Mouse (Mus musculus) gastrocnemius, adult 18-20 months (tissue): Measurements from ENCODE around the gene Usp20. TPM values are rescaled to one million over a fixed set of nuclear protein-coding genes. Genes with fewer than 3 reads are reported as not detected.
"Not testable (repeated sequence)": the region's sequence is repeated elsewhere in the genome, so short reads cannot be mapped to it uniquely, and the experiment has no call there.

Source experiments
- DNase-seq: peaks from one replicate; pipeline ENCODE4 v3.0.0; 2021; ENCODE audit warnings: low spot score
- long read RNA-seq, 2 experiments: library from polyadenylated mRNA; stranded (forward); transcript quantifications; one replicate each; pipeline ENCODE4 v2.0.0; 2021
- total RNA-seq, 2 experiments: library from RNA; stranded (reverse); gene quantifications; 2 replicates each; pipeline ENCODE4 v1.2.3; 2021

The Usp20 gene
- 10 to 100 TPM; 12.0 to 12.1 TPM for total RNA-seq
- long read RNA-seq, experiment 1, full-length matches to known transcripts = 15 of 33 reads
- long read RNA-seq, experiment 1, partial matches to known transcripts = 7 of 33 reads
- long read RNA-seq, experiment 1, other reads (novel, unspliced or antisense) = 11 of 33 reads
- long read RNA-seq, experiment 2, full-length matches to known transcripts = 11 of 28 reads
- long read RNA-seq, experiment 2, partial matches to known transcripts = 3 of 28 reads
- long read RNA-seq, experiment 2, other reads (novel, unspliced or antisense) = 14 of 28 reads

DNA sequence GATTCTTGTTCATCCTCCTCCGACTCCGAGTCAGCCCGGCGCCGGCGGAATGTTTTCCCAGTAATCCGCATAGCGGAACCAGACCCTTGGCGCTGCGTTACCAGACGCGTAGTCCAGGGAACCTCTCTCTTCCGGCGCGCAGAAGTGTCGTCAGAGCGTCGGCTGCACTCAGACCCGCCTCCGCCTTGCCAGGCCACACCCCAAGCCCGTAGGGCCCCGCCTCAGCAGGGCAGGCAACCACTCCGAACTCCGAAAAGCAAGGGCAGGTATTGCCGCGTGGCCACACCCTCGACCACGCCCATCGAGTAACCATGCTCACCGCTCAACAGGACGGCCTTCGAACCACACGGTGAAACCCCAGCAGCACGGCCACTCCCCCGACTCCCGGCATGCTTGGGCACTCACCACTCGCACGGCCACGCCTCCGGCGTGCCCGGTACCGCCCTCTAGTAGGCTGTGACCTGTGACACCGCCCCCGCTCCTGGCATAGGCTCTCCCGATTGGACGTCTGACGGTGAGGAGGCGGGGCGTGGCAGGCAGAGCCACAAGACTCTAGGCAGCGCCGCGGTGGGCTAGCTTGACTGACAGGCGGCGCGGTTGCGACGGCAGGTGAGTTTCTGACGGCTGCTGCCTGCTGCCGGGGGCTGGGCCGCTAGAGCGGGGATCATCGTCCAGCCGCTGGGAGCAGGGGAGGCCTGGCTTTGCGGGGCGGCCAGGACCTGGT is at the start of gene Usp20, which contains the start of gene BC005624:
Gene Usp20, plus strand, starts transcription at position 490 of the 724 bp plus-strand sequence.
Gene BC005624, minus strand, starts transcription at position 412 of the 724 bp plus-strand sequence.
- peak; percentile 99 for DNase-seq

DNA sequence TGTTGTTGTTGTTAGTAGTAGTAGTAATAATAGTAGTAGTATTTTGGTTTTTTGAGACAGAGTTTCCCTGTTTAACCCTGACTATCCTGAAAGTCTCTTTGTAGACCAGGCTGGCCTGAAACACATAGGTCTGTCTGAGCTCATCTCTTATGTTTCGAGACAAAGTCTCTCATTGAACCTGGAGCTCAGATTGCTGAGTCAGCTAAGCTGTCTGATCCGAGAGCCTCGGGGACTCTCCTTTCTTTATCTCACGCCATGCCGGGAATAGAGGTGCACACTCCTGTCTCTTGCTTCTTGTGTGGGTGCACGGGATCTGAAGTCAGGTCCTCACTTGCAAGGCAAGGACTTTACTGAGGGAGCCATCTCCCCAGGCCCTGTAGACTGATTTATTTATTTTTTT is 49.0 kb upstream of the Usp20 start:
- no peak for DNase-seq

DNA sequence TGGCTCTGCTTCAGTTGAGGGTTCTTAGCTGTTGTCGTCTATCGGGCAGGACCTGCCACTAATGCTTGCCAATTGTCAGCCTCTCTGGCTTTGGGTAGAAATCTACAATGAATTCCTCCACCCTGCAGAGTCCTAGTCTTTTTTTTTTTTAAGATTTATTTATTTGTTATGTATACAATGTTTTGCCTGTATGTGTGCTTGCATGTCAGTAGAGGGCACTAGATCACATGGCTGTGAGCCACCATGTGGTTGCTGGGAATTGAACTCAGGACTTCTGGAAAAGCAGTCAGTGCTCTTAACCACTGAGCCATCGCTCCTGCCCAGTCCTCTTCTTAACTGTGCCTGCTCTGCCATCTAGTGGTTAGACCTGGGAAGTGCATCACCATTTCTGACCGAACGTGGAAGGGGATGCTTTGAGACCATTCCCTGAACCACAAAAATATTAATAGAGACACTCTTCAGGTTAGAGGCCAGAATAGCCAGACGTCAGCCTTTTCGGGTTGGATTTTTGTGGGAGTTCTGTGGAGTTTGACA is 48.1 kb upstream of the Usp20 start:
- peak; percentile 81 for DNase-seq

DNA sequence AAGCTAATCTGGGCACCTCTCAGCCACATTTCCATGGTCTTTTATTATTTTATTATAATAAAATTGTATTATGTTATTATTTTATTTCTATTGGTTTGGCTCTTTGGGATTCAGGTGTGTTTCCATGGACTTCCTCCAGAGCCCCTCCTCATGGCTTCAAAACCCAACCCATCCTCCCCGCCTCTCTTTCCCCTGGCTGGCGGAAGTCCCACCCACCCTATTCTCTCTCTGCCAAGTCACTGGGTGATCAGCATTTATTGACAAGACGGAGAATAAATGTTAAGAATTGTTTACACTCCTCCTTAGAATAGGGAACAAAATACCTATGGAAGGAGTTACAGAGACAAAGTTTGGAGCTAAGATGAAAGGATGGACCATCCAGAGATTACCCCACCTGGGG is 45.3 kb upstream of the Usp20 start:
- DNase-seq = no peak

DNA sequence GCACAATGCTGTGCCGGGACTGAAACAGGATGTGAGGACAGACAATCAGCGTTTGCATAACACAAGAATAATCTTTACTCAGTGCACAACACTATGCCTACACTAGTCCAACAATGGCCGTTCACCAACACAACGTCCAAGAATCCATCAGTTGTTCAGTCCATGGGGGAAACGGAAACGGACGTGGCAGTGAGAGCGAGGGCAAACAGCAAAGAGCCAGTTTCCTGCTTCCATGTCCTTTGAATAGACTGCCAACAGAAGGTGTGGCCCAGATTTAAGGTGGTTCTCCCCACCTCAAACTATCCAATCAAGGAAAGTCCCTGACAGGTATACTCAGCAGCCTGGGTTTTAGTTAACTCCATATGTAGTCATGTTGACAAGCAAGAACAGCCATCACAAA is 44.3 kb upstream of the Usp20 start:
- no peak for DNase-seq

DNA sequence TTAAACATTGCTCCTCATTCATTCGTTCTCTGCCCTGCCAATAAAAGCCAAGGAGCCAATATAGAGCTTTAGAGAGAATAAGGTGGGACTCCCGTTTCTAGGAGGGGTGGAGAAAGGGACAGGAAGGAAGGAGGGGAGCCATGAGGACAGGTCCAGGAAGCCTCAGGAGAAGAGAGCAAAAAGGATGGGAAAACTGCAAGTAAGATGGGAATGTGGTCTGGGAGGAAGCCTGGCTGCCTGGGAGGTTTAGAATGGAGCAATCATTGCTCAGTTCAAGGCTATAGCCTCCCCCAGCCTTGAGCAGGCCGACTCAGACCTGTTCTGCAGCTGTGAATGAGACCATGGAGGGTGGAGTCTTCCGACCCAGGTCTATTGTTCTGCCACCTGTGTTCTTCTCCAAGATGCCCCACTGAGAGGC is 43.5 kb upstream of the Usp20 start:
- no peak for DNase-seq

DNA sequence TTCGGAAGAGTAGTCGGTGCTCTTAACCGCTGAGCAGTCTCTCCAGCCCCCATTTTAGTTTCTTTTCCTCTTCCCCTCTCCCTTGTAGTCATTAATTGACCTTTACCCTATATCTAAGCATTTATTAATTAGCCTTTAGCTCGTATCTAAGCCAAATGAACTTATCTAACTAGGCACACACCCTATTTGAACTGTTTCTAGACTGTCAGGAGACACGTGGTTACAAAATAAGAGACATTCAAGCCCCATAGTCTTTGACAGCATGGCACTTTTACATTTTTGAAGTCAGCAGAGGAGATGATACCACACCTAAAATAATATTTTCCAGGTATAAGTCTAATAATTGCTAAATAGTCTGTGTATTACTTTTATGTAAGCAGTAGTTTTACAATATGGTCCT is 40.5 kb upstream of the Usp20 start:
- no peak for DNase-seq

DNA sequence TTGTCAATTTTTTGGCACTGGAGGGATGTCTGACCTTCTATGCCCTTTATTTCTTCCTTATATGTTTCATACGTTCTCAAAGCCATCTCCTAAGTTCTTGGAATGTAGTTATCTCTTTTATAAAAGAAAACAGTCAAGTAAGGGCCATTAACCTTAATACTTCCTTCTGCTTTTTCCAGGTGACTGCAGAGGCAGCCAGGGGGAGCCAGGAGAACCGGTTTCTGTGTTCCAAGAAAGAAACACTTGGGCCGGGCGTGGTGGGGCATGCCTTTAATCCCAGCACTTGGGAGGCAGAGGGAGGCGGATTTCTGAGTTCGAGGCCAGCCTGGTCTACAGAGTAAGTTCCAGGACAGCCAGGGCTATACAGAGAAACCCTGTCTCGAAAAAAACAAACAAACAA is 40.0 kb upstream of the Usp20 start:
- not testable (repeated sequence) for DNase-seq

DNA sequence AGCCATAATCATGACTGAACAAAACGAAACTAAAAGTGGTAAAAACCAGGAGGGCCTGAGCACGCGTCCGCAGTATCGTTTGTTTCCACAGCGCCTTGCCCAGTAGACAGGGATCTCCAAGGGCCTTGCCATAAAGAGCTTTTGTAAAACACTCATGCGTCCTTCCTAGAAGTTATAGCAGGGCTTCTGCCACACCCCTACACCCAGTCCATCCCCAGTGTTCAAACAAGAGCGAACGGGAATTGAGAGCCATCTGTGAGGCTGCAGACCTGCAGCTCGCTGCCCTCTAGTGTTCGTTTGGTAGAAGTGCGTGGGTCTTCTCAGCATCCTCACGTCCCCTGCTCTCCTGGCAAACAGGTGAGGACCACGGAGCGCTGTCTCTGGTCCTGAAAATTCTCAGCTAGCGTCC is 39.5 kb upstream of the Usp20 start:
- peak; percentile 59 for DNase-seq

DNA sequence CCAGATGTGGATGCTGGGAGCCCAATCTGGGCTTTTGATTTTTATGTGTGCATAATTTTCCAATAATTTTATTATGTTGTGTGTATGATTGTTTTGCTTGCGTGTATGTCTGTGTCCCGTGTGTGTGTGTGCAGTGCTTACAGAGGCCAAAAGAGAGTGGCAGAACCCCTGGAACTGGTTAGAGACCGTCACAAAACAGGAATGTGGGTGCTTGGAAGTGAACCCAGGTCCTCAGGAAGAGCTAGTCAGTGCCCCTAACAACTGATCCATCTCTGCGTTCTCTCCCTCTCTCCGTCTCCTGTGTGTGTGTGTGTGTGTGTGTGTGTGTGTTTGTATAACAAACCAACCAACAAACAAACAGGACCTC is 29.6 kb upstream of the Usp20 start:
- no peak for DNase-seq

DNA sequence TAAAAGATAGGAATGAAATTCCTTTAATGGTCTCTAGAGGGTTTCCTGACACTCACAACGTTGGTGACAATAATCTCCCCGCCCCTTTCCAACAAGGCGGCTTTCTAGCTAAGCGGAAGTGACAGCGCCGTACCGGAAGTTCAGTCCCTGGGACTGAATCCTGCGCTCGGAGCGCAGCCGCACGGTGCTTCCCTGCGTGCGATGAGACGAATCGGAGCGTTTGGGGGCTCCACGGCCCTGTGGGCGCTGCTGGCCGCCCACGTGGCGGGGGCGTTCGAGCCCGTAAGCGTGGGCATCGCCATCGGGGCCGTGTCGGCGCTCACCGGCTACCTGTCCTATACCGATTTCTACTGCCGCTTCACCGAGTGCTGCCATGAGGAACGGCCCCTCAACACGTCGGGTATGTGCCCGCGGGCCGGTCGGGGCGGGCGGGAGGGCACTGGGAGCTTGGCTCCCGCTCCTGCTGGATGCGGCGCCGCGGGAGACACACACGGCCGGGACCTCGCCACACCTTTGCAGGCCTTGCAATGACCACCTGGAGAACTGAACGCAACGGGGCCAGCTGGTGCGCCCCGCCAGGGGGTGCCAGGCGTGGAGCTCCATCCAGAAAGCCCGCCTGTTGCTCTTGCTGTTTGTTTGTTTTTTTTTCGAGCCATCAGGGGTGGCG is 29.1 kb upstream of the Usp20 start, which contains the start of gene Tor1b:
Gene Tor1b, plus strand, starts transcription at position 136 of the 667 bp plus-strand sequence.
- DNase-seq = peak; percentile 84

DNA sequence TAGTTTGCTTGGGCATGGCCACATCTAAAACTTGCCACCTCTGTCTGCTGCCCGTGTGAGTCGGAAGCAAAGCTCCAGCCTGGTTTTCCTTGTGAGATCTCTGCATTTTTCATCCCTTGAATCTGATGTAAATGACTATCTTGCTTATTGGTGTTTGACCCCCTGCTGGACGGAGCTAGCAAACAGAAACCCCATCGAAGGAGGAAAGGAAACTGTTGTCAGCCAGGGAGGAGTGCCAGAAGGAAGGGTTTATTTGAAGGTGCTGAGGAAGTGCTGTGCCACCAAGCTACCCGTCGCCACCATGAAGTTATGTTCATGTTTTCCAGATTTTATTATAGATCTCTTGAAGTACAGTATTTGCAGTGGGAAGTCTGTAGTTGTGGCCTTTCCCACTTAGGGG is 27.3 kb upstream of the Usp20 start:
- DNase-seq = no peak

DNA sequence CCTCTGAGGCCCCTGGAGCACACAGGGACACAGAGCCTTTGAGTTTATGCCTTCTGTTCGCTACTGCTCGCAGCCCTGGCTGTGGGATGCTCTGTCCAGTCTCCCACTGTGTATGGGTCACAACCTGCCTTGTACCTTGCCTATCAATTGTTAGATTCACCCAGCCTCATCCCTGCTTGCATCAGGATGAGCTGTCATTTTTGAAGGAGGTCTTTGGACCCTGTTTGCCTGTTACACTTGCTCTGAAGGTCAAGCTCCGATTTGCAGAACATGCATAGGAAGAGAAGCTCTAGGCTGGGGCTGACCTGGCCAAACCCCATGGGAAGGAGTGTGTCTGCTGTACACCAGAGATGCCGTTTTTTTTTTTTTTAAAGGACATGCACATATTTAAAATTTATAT is 24.6 kb upstream of the Usp20 start:
- DNase-seq = no peak

DNA sequence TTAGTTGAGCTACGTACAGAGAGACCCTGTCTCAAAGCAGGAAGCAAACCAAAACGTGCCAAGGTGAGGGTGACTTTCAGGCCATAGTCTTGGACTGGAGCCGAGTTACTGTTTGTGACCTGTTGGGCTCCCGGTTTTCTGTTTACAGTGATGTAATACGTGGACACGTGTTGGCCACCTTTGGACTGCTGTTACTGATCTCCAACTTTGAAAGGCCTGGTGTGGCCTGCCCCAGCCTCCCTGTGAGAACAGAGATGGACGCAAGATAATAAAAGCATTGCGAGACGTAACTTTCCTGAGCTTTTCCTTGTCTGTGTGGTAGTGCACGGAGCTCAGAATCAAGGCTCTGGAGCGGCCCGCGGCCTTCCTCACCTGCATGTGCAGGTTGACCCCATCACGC is 23.4 kb upstream of the Usp20 start:
- no peak for DNase-seq

DNA sequence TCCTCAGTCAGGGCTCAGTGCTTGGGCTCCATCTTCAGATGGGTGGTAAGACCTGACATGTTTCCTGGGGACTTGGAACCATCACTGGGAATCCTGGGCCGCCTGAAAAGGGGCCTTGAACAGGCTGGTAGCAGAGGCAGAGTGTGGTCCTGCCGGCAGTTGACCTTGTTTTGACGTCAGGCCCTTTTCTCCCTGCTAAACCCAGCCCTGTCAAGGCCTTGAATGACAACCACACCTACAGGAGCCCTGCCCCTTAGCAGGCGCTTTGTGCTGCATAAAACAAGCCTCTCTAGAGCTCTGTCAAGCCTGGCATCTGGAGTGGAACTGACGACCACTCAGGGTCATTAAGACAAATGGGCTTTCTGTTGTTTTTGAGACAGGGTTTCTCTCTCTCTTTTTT is 22.2 kb upstream of the Usp20 start:
- DNase-seq = no peak

DNA sequence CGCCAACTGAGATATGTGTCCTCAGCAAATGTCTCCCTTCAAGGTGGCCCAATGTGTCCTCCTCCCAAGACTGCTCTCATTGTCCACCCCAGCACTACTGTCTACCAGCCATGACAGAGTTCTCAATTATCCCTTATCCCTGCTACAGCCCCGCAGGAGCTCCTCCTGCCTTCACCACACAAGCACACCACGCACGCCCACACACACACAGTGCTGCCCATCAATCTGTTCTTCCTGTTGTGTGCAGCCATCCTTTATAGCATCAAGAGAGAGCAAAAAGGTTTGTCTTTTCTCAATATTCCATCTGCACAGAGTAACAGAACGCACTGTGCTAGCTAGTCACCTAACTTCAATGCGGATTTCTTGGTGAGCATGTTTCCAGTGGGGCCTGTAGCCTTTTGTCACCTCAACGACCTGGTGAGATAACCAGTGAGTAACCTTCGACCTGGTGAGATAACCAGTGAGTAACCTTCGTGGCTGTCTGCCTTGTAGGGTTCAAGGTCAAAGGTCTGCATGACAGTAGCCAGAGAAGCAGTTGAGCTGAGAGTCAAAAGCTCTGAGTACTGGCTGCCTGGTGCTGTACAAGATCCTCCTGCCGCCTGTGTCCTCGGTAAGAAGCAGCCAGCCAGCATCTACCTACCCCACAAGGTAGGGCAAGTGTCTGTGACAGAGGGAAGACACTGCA is 19.4 kb upstream of the Usp20 start:
- no peak for DNase-seq

DNA sequence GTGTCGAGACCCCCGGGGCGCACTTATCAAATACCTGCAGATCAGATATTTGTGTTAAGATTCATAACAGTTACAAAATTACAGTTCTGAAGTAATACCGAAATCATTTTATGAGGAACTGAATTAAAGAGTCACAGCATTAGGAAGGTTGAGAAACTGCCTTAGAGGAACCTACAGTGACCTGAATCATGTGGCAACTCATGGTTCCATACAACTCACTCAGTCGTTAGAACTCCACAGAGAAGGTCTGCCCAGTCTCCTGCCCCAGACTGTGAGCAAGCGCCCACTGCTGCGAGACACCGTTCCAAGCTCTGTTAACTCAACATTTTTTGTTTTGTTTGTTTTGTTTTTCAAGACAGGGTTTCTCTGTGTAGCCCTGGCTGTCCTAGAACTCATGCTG is 16.5 kb upstream of the Usp20 start:
- no peak for DNase-seq

DNA sequence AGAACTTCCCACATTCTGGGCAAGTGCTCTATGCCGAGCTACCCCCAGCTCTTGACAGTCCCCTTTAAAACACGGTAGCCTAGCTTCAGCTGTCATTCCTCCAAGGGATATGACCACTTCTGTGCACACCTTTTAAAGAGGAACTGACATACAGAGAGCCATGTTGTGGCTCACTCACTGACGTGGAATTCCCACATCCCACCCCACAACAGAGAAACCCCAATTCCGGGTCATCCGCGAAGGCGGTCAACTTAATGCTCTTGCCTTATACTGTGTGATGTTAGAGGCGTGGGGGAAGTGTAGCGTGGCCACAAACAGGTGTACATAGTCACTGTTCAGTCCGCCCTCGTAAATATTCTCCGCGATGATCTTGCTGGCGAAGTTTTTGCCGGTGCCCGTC is 15.3 kb upstream of the Usp20 start:
- no peak for DNase-seq

DNA sequence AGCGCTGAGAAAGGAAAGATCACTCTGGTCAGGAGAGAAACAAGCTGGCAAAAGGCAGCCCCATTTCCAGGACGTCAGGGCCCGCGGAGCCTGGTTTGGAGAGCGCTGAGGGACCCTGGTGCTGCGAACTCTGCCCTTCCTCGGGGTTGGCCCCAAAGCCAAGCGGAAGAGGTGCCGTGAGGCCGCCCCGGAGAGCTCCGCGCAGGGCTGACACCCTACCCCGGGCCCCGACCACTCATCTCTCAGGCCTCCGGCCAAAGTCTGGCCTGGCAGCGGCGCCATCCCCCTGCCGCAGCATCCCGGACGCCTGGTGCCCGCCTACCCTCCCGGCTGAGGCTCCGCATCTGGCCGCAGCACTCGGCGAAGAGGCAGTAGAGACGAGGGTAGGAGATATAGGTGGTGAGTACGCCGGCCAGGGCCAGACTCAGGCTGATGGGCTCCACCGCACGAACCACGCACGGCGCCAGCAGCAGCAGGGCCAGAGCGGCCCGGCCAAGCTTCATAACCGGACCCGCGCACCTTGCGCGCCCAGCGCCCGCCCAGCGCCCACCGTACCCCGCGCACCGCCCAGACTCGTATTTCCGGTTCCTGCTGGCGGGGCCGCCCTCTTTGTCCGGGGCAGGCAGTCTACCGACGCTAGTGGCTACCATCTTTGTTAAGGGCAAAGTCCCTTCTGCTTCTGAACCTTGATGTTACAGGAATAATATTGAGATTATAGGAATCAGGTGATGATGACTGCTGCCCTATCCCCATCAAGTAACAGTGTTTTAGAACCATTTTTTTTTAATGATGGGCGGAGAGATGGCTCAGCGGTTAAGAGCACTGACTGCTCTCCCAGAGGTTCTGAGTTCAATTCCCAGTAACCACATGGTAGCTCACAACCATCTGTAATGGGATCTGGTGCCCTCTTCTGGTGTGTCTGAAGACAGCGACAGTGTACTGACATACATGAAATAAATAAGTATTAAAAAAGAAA is 14.4 kb upstream of the Usp20 start, which contains the start of gene Tor1a:
Gene Tor1a, minus strand, starts transcription at position 582 of the 976 bp plus-strand sequence.
- peak; percentile 89 for DNase-seq

DNA sequence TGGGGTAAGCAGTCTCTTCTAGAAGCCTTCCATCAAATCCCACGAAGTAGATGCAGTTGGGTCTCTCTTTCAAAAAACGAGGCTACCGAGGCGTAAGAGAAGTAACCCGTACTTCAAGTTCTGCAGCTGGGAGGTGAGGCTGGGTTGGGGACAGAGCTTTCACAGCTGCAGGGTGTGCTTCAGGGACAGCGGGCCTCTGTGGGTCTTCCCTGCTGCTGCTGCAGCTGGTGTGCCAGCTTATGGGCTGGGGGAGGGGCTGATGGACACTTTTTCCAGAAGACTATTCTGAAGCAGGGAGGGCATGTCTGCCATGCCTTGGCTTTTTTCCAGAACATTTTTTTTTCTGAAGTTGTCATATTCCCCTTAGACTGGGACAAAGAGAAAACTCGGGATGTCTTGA is 945 bp downstream of the Usp20 start:
- no peak for DNase-seq
